Mouse (Mus musculus) liver, embryonic 15.5 days (tissue): Measurements from ENCODE around the gene Dvl2. TPM values are rescaled to one million over a fixed set of nuclear protein-coding genes. Genes with fewer than 3 reads are reported as not detected.

Experiments
- ATAC-seq: fragments of 200-750 bp; cut with Nextera tagmentation; 2 replicates; pipeline ENCODE4 v1.8.0; 2017; ENCODE audit warnings: moderate number of reproducible peaks, mild to moderate bottlenecking, moderate library complexity; ENCODE audit not compliant: insufficient read depth
- H3K27ac ChIP-seq: fragments of 300-500 bp; sonication (generic); replicated peaks from 2 replicates; pipeline ENCODE4 v1.5.1; 2015; ENCODE audit warnings: mild to moderate bottlenecking, inconsistent platforms
- H3K27me3 ChIP-seq: fragments of 300-500 bp; sonication (generic); 2 replicates; pipeline ENCODE4 v1.6.1; 2015; ENCODE audit warnings: mild to moderate bottlenecking, inconsistent platforms
- H3K36me3 ChIP-seq: fragments of 300-500 bp; sonication (generic); replicated peaks from 2 replicates; pipeline ENCODE4 v1.6.1; 2015; ENCODE audit warnings: moderate library complexity, mild to moderate bottlenecking, inconsistent platforms
- H3K4me1 ChIP-seq: fragments of 300-500 bp; sonication (generic); replicated peaks from 2 replicates; pipeline ENCODE4 v1.6.1; 2015; ENCODE audit warnings: inconsistent platforms
- H3K4me2 ChIP-seq: fragments of 300-500 bp; sonication (generic); 2 replicates; pipeline ENCODE4 v1.6.1; 2015; ENCODE audit warnings: moderate library complexity, mild to moderate bottlenecking, inconsistent platforms
- H3K4me3 ChIP-seq: fragments of 300-500 bp; sonication (generic); replicated peaks from 2 replicates; pipeline ENCODE4 v1.5.1; 2015; ENCODE audit warnings: mild to moderate bottlenecking, inconsistent platforms
- H3K9ac ChIP-seq: fragments of 300-500 bp; sonication (generic); 2 replicates; pipeline ENCODE4 v1.6.1; 2015; ENCODE audit warnings: moderate library complexity, mild to moderate bottlenecking, inconsistent platforms
- H3K9me3 ChIP-seq: fragments of 300-500 bp; sonication (generic); replicated peaks from 2 replicates; pipeline ENCODE4 v1.6.1; 2016; ENCODE audit warnings: inconsistent platforms
- WGBS: fragments of 180-500 bp; shearing (Covaris S2); methylation state at CpG from one replicate; pipeline ENCODE4 v1.1.7; 2015; ENCODE audit warnings: mixed read lengths; ENCODE audit not compliant: insufficient replicate concordance; 5-methylcytosine and 5-hydroxymethylcytosine counted together
- polyA plus RNA-seq: library from polyadenylated mRNA; unstranded; fragments of >200 nt; fragmentation: Nextera tagmentation; extraction: Ambion mirVana; gene quantifications from 2 replicates; pipeline ENCODE4 v1.2.1, GENCODE M21; 2015

The Dvl2 gene
- polyA plus RNA-seq, 1 experiment from 2014 or later, result 5.5 TPM

DNA sequence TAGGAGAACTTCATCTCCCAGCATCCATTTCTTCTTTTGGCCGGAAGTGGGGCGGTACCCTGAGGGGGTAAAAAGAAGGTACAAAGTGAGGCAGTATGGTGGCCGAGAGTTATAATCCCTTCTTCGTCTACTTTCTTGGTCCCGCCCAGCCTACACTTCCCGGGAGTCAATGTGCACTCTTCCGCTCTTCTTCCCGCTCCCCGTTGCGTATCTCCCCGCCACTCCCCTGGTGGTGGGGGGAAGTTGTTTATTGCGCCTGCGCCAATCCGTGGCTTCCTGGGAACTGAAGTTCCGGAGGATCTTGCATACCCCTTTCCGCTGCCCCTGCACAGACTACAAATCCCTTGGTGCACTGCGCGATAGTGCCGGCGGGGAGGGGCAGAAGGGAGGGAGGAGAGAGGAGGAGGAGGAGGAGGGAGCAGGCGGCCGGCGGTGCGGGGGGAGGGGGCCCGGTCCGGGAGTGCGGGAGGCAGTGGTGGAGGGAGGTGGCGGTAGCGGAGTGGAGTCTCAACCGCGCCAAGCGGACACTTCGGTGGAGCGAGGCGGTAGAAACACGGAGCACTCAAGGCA lies 4.9 kb upstream of the Dvl2 start, which contains the start of gene Phf23:
Phf23 (plus strand) TSS at position 387 of the 570 bp plus-strand sequence.
- peak within 1 kb of the TSS; percentile 89 for H3K4me3 ChIP-seq
- H3K4me1 ChIP-seq, result peaks cover 63% of the 10 kb centered on the region
- H3K36me3 ChIP-seq, result peaks cover 51% of the 10 kb centered on the region
- under 1% methylated on average over 36 of the region's 36 CpGs for WGBS
- H3K9ac ChIP-seq, result peak within 1 kb of the TSS; percentile 99
- H3K27ac ChIP-seq, result peak within 1 kb of the TSS; percentile 99
- no peaks in the 10 kb centered on the region for H3K9me3 ChIP-seq
- H3K4me2 ChIP-seq, result peak within 1 kb of the TSS; percentile 95
- peak; percentile 76 for ATAC-seq
- no peaks in the 10 kb centered on the region for H3K27me3 ChIP-seq

DNA sequence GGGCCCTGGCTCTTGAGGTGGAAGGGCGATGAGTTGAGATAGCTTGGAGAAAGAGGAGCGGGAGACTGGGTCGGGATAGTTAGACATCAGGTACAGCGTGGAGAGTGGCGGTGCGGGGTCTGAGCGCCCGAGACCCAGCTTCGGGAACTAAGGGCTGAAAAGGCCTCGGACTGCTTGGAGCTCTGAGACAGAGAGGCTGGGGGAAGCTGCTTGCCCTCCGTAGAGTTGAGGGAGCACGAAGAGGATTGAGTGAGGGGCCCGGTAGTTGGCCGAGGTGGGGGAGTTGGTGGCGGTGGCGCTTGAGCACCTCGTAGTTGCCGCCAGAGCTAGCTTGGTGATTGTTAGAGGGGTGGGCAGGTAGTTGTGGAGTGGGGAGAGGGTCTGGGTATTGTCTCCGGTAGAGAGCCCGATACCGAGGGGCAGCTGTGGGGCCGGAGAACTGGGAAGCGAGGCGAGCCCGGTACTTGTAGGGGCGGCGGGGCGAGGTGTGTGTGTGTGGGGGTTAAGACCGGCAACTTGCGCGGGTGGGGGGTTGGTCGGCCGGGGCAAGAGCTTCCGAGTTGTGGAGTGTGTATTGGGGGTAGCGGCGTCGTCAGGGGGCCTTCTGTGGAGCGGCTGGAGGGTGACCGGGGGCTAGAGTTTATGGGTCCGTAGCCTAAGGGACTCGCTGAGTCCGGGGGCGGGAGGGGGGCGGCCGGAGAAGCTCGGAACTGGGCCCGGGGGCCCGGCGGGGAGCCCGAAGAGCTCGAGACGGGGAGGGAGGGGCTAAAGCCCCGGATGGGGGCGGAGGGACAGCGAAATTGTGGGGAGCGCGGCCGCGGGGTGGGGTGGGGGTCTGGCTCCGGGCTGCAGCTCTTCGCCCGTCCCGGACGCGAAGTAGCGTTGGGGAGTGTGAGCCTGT lies 4.0 kb upstream of the Dvl2 start:
- Histone ChIP-seq H3K27ac (peak overlapping the region; percentile 99), H3K4me2 (peak overlapping the region; percentile 95), H3K9ac (peak overlapping the region; percentile 99), H3K27me3 (no peaks in the 10 kb centered on the region), H3K9me3 (no peaks in the 10 kb centered on the region), H3K4me3 (peak overlapping the region; percentile 89), H3K4me1 (peaks cover 67% of the 10 kb centered on the region), H3K36me3 (peaks cover 51% of the 10 kb centered on the region)
- peak; percentile 5 for ATAC-seq
- 1% methylated on average over 66 of the region's 66 CpGs for WGBS

DNA sequence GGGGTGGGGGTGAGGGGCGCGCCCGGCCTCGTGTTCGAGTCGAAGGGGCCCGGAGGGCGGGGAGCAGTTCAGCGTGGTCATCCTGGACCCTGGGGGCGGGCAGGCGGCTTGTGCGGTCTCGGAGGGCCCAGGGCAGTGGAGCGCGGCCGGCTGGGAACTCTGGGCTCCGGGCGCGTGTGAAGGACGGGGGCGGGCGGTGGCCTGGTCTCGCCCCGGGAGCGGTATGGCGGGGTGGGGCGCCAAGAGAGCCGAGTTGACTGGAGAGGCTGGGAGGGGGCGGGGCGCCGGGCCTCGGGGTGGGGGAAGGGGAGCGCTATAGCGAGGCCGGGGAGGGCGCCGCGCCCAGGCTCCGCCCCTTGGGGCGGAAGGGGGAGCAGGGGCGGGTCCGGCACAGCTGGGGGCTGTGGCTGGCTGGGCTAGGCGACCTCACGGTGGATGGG lies 3.3 kb upstream of the Dvl2 start:
- no peaks in the 10 kb centered on the region for H3K27me3 ChIP-seq
- peaks cover 51% of the 10 kb centered on the region for H3K36me3 ChIP-seq
- peak overlapping the region; percentile 99 for H3K9ac ChIP-seq
- peak overlapping the region; percentile 95 for H3K4me2 ChIP-seq
- H3K4me3 ChIP-seq, result peak overlapping the region; percentile 89
- H3K4me1 ChIP-seq, result peaks cover 73% of the 10 kb centered on the region
- peak; percentile 60 for ATAC-seq
- H3K9me3 ChIP-seq, result no peaks in the 10 kb centered on the region
- H3K27ac ChIP-seq, result peak overlapping the region; percentile 99
- under 1% methylated on average over 42 of the region's 44 CpGs for WGBS

DNA sequence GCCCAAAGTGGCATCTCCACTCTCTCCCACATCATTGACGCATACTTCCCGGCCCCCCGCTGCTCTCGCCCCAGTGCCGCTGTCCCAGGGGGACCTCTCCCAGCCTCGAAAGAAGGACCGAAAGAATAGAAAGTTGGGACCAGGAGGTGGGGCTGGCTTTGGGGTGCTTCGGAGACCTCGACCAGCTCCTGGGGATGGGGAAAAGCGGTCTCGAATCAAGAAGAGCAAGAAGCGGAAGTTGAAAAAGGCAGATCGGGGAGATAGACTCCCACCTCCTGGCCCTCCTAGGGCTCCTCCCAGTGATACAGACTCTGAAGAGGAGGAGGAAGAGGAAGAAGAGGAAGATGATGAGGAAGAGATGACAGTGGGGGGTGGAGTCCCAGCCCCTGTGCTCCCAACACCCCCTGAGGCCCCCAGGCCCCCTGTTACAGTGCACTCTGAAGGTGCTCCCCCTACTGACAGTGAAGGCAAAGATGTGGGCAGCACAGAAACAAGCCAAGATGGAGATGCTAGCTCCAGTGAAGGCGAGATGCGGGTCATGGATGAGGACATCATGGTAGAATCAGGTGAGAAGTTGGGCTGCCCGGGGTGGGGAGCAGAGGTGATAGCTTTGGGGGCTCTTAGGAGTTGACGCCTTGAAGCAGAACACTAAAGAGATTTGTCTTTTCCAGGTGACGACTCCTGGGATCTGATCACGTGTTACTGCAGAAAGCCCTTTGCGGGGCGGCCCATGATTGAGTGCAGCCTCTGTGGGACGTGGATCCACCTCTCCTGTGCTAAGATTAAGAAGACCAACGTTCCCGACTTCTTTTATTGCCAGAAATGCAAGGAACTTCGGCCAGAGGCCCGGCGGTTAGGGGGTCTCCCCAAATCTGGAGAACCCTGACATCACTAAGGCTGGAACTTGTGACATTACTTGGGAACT lies 1.6 kb upstream of the Dvl2 start:
- H3K9me3 ChIP-seq, result no peaks in the 10 kb centered on the region
- H3K27ac ChIP-seq, result peak overlapping the region; percentile 99
- no peak overlapping the region; the same call in 1 of the 2 replicates for H3K4me3 ChIP-seq
- peaks cover 37% of the 10 kb centered on the region for H3K36me3 ChIP-seq
- 85% methylated on average over 27 of the region's 27 CpGs for WGBS
- H3K27me3 ChIP-seq, result no peaks in the 10 kb centered on the region
- H3K4me2 ChIP-seq, result no peak overlapping the region
- ATAC-seq, result no peak
- peaks cover 68% of the 10 kb centered on the region for H3K4me1 ChIP-seq
- H3K9ac ChIP-seq, result no peak overlapping the region; the same call in 1 of the 2 replicates

DNA sequence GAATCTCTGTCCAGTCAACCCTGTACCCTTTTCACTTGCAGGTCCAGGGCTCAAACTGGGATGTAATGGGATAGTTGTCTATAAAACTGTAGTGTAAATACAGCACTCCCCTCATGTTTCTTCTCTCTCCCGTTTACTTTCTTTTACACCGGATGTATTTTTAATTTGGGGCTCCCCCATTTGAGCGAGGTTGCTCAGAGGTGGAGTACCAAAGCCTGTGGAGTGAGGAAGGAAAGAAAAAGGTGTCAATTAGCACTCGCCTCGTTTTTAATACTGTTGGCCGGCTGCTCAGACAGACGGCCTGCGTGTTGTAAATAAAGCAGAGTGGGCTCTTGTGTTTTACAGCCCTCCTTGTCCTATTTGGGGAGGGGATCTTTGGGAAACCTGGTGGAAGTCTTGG lies 729 bp upstream of the Dvl2 start:
- no peak for ATAC-seq
- H3K9ac ChIP-seq, result 0 out of 2 replicates have a peak overlapping the region, but pooled peaks have one; percentile 1
- H3K9me3 ChIP-seq, result no peaks in the 10 kb centered on the region
- peak overlapping the region; percentile 45 for H3K27ac ChIP-seq
- WGBS, result 75% methylated on average over 8 of the region's 8 CpGs
- H3K4me2 ChIP-seq, result peak overlapping the region; percentile 100; the same call in 1 of the 2 replicates
- peaks cover 32% of the 10 kb centered on the region for H3K36me3 ChIP-seq
- peaks cover 60% of the 10 kb centered on the region for H3K4me1 ChIP-seq
- no peaks in the 10 kb centered on the region for H3K27me3 ChIP-seq
- H3K4me3 ChIP-seq, result peak overlapping the region; percentile 73; the same call in 1 of the 2 replicates

DNA sequence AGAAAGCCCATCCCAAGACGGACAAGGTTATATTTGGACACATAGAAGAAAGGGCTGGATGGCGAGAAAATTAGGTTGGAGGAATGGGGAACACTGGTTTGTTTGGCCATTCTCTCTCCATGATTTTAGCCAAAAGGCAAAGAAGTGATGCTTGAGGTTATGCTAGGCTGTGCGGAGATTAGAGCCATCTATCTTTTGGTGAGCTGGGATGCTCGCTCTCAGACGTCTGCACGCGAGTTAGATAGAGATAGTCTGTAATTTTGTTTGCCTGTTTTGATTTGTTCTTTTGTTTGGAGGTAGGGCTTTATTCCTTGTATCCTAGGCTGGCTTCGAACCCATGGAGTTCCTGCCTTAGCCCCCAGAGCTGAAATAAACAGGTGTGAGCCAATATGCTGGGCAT lies 764 bp downstream of the Dvl2 start:
- 13% methylated on average over 8 of the region's 8 CpGs for WGBS
- ATAC-seq, result no peak
- Histone ChIP-seq H3K27me3 (no peaks in the 10 kb centered on the region), H3K4me1 (peaks cover 55% of the 10 kb centered on the region), H3K27ac (peak overlapping the region; percentile 85), H3K36me3 (peaks cover 40% of the 10 kb centered on the region), H3K4me3 (peak overlapping the region; percentile 73), H3K9me3 (no peaks in the 10 kb centered on the region), H3K4me2 (peak overlapping the region; percentile 100), H3K9ac (peak overlapping the region; percentile 76)

DNA sequence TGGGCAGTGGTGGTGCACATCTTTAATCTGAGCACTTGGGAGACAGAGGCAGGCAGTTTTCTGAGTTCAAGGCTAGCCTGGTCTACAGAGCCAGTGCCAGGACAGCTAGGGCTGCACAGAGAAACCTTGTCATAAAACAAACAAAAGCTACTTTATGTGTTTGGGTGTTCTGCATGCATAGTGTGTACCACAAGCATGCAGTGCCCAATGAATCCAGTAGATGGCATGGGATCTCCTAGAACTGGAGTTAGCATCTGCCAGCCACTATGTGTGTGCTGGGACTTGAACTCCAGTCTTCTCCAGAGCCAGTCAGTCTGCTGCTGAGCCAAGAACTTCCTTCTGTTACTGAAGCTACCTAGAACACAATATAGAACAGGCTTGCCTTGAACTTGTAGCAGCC lies 1.5 kb downstream of the Dvl2 start:
- Histone ChIP-seq H3K4me2 (peak overlapping the region; percentile 100), H3K27ac (no peak overlapping the region), H3K9me3 (no peaks in the 10 kb centered on the region), H3K9ac (no peak overlapping the region), H3K4me1 (peaks cover 54% of the 10 kb centered on the region), H3K27me3 (no peaks in the 10 kb centered on the region), H3K36me3 (peaks cover 47% of the 10 kb centered on the region), H3K4me3 (peak overlapping the region; percentile 73; the same call in 1 of the 2 replicates)
- no peak for ATAC-seq

DNA sequence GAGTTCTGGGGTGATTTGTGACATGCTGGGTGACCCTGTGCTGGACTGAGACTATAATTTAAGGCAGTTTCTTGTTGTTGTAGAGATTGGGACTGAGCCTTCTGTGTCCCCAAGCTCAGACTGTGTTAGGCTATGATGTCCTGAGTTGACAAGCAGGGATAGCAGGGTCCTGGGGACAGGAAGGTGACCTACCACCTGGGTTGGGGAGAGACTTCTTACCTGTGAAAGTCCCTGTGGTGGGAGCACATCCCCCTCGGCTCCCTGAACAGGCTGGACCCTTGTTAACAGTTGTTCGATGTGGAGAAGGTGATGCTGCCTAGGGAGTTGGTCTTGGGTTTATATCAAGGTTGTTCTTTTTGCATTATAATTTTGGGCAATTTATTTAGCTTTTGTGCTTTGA lies 2.1 kb downstream of the Dvl2 start:
- Histone ChIP-seq H3K9me3 (no peaks in the 10 kb centered on the region), H3K36me3 (peaks cover 52% of the 10 kb centered on the region), H3K4me2 (no peak overlapping the region), H3K4me3 (no peak overlapping the region), H3K27ac (no peak overlapping the region), H3K27me3 (no peaks in the 10 kb centered on the region), H3K4me1 (peaks cover 48% of the 10 kb centered on the region), H3K9ac (no peak overlapping the region)
- WGBS, result 75% methylated on average over 2 of the region's 2 CpGs
- no peak for ATAC-seq

DNA sequence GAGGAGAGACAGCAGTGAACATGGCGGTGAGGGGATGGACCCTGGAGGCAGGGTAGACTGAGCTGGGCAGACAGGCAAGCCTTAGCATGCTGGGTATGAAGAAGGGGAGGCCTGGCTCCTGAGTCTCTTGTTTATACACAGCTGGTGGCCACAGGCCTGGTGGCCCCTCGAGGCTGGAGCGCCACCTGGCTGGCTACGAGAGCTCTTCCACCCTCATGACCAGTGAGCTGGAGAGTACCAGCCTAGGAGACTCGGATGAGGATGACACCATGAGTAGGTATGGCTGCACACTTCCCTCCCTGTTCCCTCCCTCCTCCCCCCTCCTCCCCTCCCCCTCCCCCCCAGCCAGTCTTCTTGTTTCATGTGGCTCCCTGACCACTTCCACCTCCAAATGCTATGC lies 5.1 kb downstream of the Dvl2 start:
- H3K4me1 ChIP-seq, result peaks cover 24% of the 10 kb centered on the region
- H3K9ac ChIP-seq, result no peak overlapping the region
- no peak overlapping the region for H3K4me2 ChIP-seq
- H3K4me3 ChIP-seq, result no peak overlapping the region
- peaks cover 55% of the 10 kb centered on the region for H3K36me3 ChIP-seq
- H3K9me3 ChIP-seq, result no peaks in the 10 kb centered on the region
- H3K27me3 ChIP-seq, result no peaks in the 10 kb centered on the region
- ATAC-seq, result no peak
- WGBS, result 65% methylated on average over 5 of the region's 5 CpGs
- no peak overlapping the region for H3K27ac ChIP-seq

DNA sequence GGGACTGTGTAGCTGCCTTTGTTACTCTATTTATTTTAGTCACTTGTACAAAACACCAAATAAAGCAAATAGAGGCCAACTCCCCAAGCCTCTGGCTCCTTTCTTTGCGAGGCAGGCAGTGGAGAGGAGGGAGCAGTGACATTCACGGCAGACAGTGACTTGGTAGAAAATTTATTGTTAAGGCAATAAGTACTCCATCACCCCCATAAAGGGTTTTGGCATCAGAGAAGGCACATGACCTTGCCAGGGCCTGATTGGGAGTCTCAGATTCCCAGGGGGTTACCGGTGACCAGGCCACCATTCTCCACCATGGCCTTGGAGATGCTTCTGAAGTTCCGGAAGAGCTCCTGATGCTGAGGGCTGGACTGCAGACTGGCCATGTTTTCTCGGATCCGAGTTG lies 9.6 kb downstream of the Dvl2 start:
- Histone ChIP-seq H3K27me3 (no peaks in the 10 kb centered on the region), H3K9ac (no peak overlapping the region), H3K27ac (no peak overlapping the region), H3K4me3 (no peak overlapping the region), H3K4me2 (no peak overlapping the region), H3K4me1 (peaks cover 18% of the 10 kb centered on the region), H3K36me3 (peaks cover 79% of the 10 kb centered on the region), H3K9me3 (no peaks in the 10 kb centered on the region)
- 84% methylated on average over 6 of the region's 6 CpGs for WGBS
- ATAC-seq, result no peak
